In genomic region chr11:77960898-77961297, GRCm38 (mm10) we compare ENCODE assay signal across 16 mouse cellular contexts. TPM values are rescaled to one million over a fixed set of nuclear protein-coding genes. Genes with fewer than 3 reads are reported as not detected.
A peak's percentile ranks its signal among the peaks of the same experiment; 100 is the strongest.
DNase-seq lines count a peak whose midpoint lies in the region; ATAC-seq lines count a peak whose summit lies in the region.
"Had no signal": no experiment of that assay in that cellular context is flagged by ENCODE, and none has a peak within 500 bp of the region (broad histone marks: within the 10 kb centered on the region; RNA-seq: fewer than 3 reads in every experiment).

No protein-coding gene starts in this region.

- no peak overlapping the region for H3K27ac ChIP-seq in limb, embryonic 12.5 days
- H3K27ac ChIP-seq in limb, embryonic 10.5 days = no peak overlapping the region
- H3K27ac ChIP-seq in forebrain, embryonic 16.5 days (ENCODE audit: low read length) = peak overlapping the region; percentile 39
- H3K27ac ChIP-seq: embryonic facial prominence, embryonic 13.5 days; gastrocnemius, adult 2 months; liver, embryonic 13.5 days; lung, embryonic 15.5 days had no signal

- H3K4me3 ChIP-seq in limb, embryonic 12.5 days (replicated peaks) = no peak overlapping the region
- H3K4me3 ChIP-seq in limb, embryonic 10.5 days = no peak overlapping the region
- no peak overlapping the region for H3K4me3 ChIP-seq in forebrain, embryonic 16.5 days (replicated peaks; ENCODE audit: low read length)
- H3K4me3 ChIP-seq: embryonic facial prominence, embryonic 13.5 days; gastrocnemius, adult 2 months; liver, embryonic 13.5 days; lung, embryonic 15.5 days had no signal

- peak overlapping the region; percentile 23; the same call in 1 of the 2 replicates for H3K9ac ChIP-seq in limb, embryonic 12.5 days (replicated peaks)
- no peak overlapping the region for H3K9ac ChIP-seq in forebrain, embryonic 16.5 days (replicated peaks; ENCODE audit: low read depth, low read length)
- H3K9ac ChIP-seq: embryonic facial prominence, embryonic 13.5 days; liver, embryonic 13.5 days; lung, embryonic 15.5 days had no signal

- H3K9me3 ChIP-seq in limb, embryonic 12.5 days = no peaks in the 10 kb centered on the region
- H3K9me3 ChIP-seq in limb, embryonic 10.5 days (replicated peaks) = no peaks in the 10 kb centered on the region
- H3K9me3 ChIP-seq in forebrain, embryonic 16.5 days (ENCODE audit: control insufficient read depth, low read length) = no peaks in the 10 kb centered on the region
- H3K9me3 ChIP-seq: embryonic facial prominence, embryonic 13.5 days; liver, embryonic 13.5 days; lung, embryonic 15.5 days had no signal

- H3K27me3 ChIP-seq in limb, embryonic 12.5 days = peaks cover 88% of the 10 kb centered on the region
- H3K27me3 ChIP-seq in limb, embryonic 10.5 days (ENCODE audit: low read depth, poor library complexity, severe bottlenecking) = peaks cover 93% of the 10 kb centered on the region
- no peaks in the 10 kb centered on the region for H3K27me3 ChIP-seq in forebrain, embryonic 16.5 days (replicated peaks; ENCODE audit: control insufficient read depth, insufficient read depth, low read length)

- intact Hi-C loops in left cerebral cortex, postnatal 25 days (cut with DNase I) = no loop called here

- no peaks in the 10 kb centered on the region for H3K36me3 ChIP-seq in limb, embryonic 12.5 days
- H3K36me3 ChIP-seq in limb, embryonic 10.5 days = no peaks in the 10 kb centered on the region
- H3K36me3 ChIP-seq in forebrain, embryonic 16.5 days (ENCODE audit: control insufficient read depth, insufficient read depth) = no peaks in the 10 kb centered on the region
- H3K36me3 ChIP-seq: embryonic facial prominence, embryonic 13.5 days; liver, embryonic 13.5 days; lung, embryonic 15.5 days had no signal

- ATAC-seq in limb, embryonic 12.5 days (ENCODE audit: insufficient number of reproducible peaks, insufficient read depth, low FRiP score, low TSS enrichment, low read depth) = no peak
- ATAC-seq in forebrain, embryonic 16.5 days = no peak

- DNase-seq in adrenal gland, adult 2 months = peak; percentile 58
- DNase-seq in adrenal gland, postnatal 25 days = no peak
- no peak for DNase-seq in limb, embryonic 10.5 days (ENCODE audit: low spot score)
- DNase-seq in 416B (ENCODE audit: low read depth) = peak; percentile 75
- no peak for DNase-seq in left cerebral cortex, postnatal 25 days (ENCODE audit: low spot score in 2 of 2)
- no peak for DNase-seq in ovary, adult 18-20 months (ENCODE audit: low spot score)
- DNase-seq: cerebellum, adult 8-10 months; gastrocnemius, adult 2 months; liver, embryonic 13.5 days had no signal

- no peak overlapping the region for H3K4me2 ChIP-seq in limb, embryonic 12.5 days
- no peak overlapping the region for H3K4me2 ChIP-seq in forebrain, embryonic 16.5 days (ENCODE audit: low read length)
- H3K4me2 ChIP-seq: embryonic facial prominence, embryonic 13.5 days; liver, embryonic 13.5 days; lung, embryonic 15.5 days had no signal

- WGBS in limb, embryonic 12.5 days = 39% methylated on average over 5 of the region's 5 CpGs
- WGBS in limb, embryonic 10.5 days = 53% methylated on average over 5 of the region's 5 CpGs
- WGBS in forebrain, embryonic 16.5 days = 56% methylated on average over 5 of the region's 5 CpGs

- H3K4me1 ChIP-seq in limb, embryonic 12.5 days (replicated peaks) = peaks cover 16% of the 10 kb centered on the region
- peaks cover 14% of the 10 kb centered on the region for H3K4me1 ChIP-seq in limb, embryonic 10.5 days
- peaks cover 70% of the 10 kb centered on the region for H3K4me1 ChIP-seq in forebrain, embryonic 16.5 days (replicated peaks; ENCODE audit: control insufficient read depth, insufficient read depth, low read length)
- H3K4me1 ChIP-seq: liver, embryonic 13.5 days had no signal

RNA-seq across cellular contexts. Expression of gene Phf12, which starts 21.7 kb away (rescaled TPM):
- 10 to 100 TPM; 47.1 to 53.2 TPM for total RNA-seq in adrenal gland, adult 2 months (2021)
- polyA plus RNA-seq in adrenal gland, adult 2 months (2012; rRNA removed) = 69.1 and 70.3 TPM in 2 replicates
- total RNA-seq in adrenal gland, postnatal 25 days (2021) = 76.6 and 79.8 TPM in 2 replicates
- polyA plus RNA-seq in limb, embryonic 12.5 days (2016; fragmentation: Nextera tagmentation; extraction: Ambion mirVana) = 26.8 and 27.7 TPM in 2 replicates
- polyA plus RNA-seq in limb, embryonic 10.5 days (2016; fragmentation: Nextera tagmentation; extraction: Ambion mirVana) = 21.0 and 23.1 TPM in 2 replicates
- polyA plus RNA-seq in forebrain, embryonic 16.5 days (2015; fragmentation: Nextera tagmentation; extraction: Ambion mirVana) = 20.6 and 23.0 TPM in 2 replicates
- 10 to 100 TPM; 50.5 to 51.4 TPM for total RNA-seq in left cerebral cortex, postnatal 25 days (2021)

RNA-seq across cellular contexts. Expression of gene Sez6, which starts 30.3 kb away (rescaled TPM):
- total RNA-seq in adrenal gland, adult 2 months (2021) = 1 to 10 TPM; 2.9 to 4.4 TPM
- polyA plus RNA-seq in adrenal gland, adult 2 months (2012; rRNA removed) = 1.5 and 2.0 TPM in 2 replicates
- total RNA-seq in adrenal gland, postnatal 25 days (2021) = 2.0 and 2.7 TPM in 2 replicates
- 0.06 TPM in 1 of 2 replicates, not detected in the other for polyA plus RNA-seq in limb, embryonic 12.5 days (2016; fragmentation: Nextera tagmentation; extraction: Ambion mirVana)
- polyA plus RNA-seq in limb, embryonic 10.5 days (2016; fragmentation: Nextera tagmentation; extraction: Ambion mirVana) = 0.11 and 0.14 TPM in 2 replicates
- polyA plus RNA-seq in forebrain, embryonic 16.5 days (2015; fragmentation: Nextera tagmentation; extraction: Ambion mirVana) = 257 and 284 TPM in 2 replicates
- total RNA-seq in left cerebral cortex, postnatal 25 days (2021) = 100 to 1,000 TPM; 145 to 168 TPM
- total RNA-seq: hematopoietic stem cell, adult 5-6 weeks; megakaryocyte progenitor cell, adult 5-6 weeks; neutrophil, adult 5-6 weeks had no signal

Comparison
In these comparisons a context has a peak if more than half of its experiments do, and no peak if none do; other contexts are left out.
1. DNase-seq: peak in adrenal gland, adult 2 months (single experiment) and 416B (single experiment); none in adrenal gland, postnatal 25 days (single experiment), limb, embryonic 10.5 days (single experiment), left cerebral cortex, postnatal 25 days (0 of 2) and ovary, adult 18-20 months (single experiment).
2. RNA of gene Sez6, which starts 30.3 kb away (polyA plus RNA-seq): 257 to 284 TPM in forebrain, embryonic 16.5 days; 1.5 to 2.0 TPM in adrenal gland, adult 2 months, 0.11 to 0.14 TPM in limb, embryonic 10.5 days and 0.06 TPM in limb, embryonic 12.5 days; every median in the first group is over 10 times any median in the second.